Mouse (Mus musculus): ENCODE data around the gene Dcp1a.

DNA sequence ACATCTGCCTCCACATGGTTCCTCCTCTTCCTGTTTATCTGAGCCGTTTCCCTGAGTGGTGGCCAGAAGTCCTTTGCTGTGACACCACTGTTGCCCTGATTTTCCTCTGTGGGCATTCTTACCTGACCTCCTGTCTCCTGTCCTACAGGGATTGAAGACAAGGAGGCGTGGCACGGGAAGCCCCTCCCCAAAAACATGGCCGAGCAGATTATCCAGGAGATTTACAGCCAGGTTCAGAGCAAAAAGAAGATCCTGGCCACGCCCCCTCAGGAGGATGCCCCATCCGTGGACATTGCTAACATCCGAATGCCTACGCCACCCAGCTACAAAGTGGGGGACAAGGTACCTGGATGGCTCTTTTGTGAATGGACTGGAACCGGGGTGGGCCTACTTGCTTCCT, 88.7 kb downstream of the Dcp1a start:
- TF ChIP-seq CTCF (IDR thresholded peaks at IDR 0.05; ENCODE audit: low read depth) (no peak), EP300 (IDR thresholded peaks at IDR 0.05; ENCODE audit: low read depth) (no peak)

Measured in liver, postnatal 0 days (tissue).